ENCODE assay signal across 27 mouse cellular contexts in genomic region chr12:30897039-30897438, GRCm38 (mm10). TPM values are rescaled to one million over a fixed set of nuclear protein-coding genes. Genes with fewer than 3 reads are reported as not detected.
DNase-seq lines count a peak whose midpoint lies in the region; ATAC-seq and TF ChIP-seq lines count a peak whose summit lies in the region.
"Had no signal": no experiment of that assay in that cellular context is flagged by ENCODE, and none has a peak within 500 bp of the region (broad histone marks: within the 10 kb centered on the region; RNA-seq: fewer than 3 reads in every experiment).

No protein-coding gene starts in this region.

- no peaks in the 10 kb centered on the region for H3K27me3 ChIP-seq in stomach, embryonic 15.5 days (replicated peaks)
- no peaks in the 10 kb centered on the region for H3K27me3 ChIP-seq in stomach, postnatal 0 days (ENCODE audit: control insufficient read depth, insufficient read depth, low read length)
- H3K27me3 ChIP-seq in liver, embryonic 15.5 days, result no peaks in the 10 kb centered on the region
- no peaks in the 10 kb centered on the region for H3K27me3 ChIP-seq in midbrain, embryonic 15.5 days (replicated peaks)
- H3K27me3 ChIP-seq: hindbrain, embryonic 15.5 days; neural tube, embryonic 15.5 days had no signal

- H3K36me3 ChIP-seq in stomach, embryonic 15.5 days, result peaks cover 15% of the 10 kb centered on the region
- peaks cover 4% of the 10 kb centered on the region; the same call in 1 of the 2 replicates for H3K36me3 ChIP-seq in stomach, postnatal 0 days (ENCODE audit: control insufficient read depth, insufficient read depth, low read length)
- peaks cover 78% of the 10 kb centered on the region for H3K36me3 ChIP-seq in liver, embryonic 15.5 days (replicated peaks)
- peaks cover 14% of the 10 kb centered on the region; the same call in 1 of the 2 replicates for H3K36me3 ChIP-seq in midbrain, embryonic 15.5 days (replicated peaks)

- H3K4me2 ChIP-seq in stomach, embryonic 15.5 days, result no peak overlapping the region
- no peak overlapping the region for H3K4me2 ChIP-seq in stomach, postnatal 0 days (replicated peaks; ENCODE audit: low read depth)
- peak overlapping the region; percentile 21; the same call in 1 of the 2 replicates for H3K4me2 ChIP-seq in liver, embryonic 15.5 days
- H3K4me2 ChIP-seq in midbrain, embryonic 15.5 days, result no peak overlapping the region
- H3K4me2 ChIP-seq: hindbrain, embryonic 15.5 days; neural tube, embryonic 15.5 days had no signal

- WGBS in stomach, embryonic 15.5 days, result 77% methylated on average over 4 of the region's 4 CpGs
- 74% methylated on average over 4 of the region's 4 CpGs for WGBS in stomach, postnatal 0 days
- WGBS in liver, embryonic 15.5 days (ENCODE audit: insufficient replicate concordance), result 26% methylated on average over 4 of the region's 4 CpGs
- 96% methylated on average over 4 of the region's 4 CpGs for WGBS in midbrain, embryonic 15.5 days

- H3K9me3 ChIP-seq in stomach, embryonic 15.5 days, result no peaks in the 10 kb centered on the region
- H3K9me3 ChIP-seq in stomach, postnatal 0 days (ENCODE audit: control insufficient read depth, low read length), result no peaks in the 10 kb centered on the region
- H3K9me3 ChIP-seq in liver, embryonic 15.5 days (replicated peaks), result no peaks in the 10 kb centered on the region
- H3K9me3 ChIP-seq in midbrain, embryonic 15.5 days, result no peaks in the 10 kb centered on the region
- H3K9me3 ChIP-seq: hindbrain, embryonic 15.5 days; neural tube, embryonic 15.5 days had no signal

- ATAC-seq in stomach, embryonic 15.5 days (ENCODE audit: insufficient read depth, low FRiP score, low read depth), result peak; percentile 91
- ATAC-seq in stomach, postnatal 0 days (ENCODE audit: low FRiP score, low TSS enrichment), result no peak
- peak; percentile 95 for ATAC-seq in liver, embryonic 15.5 days (ENCODE audit: insufficient read depth)
- no peak for ATAC-seq in midbrain, embryonic 15.5 days (replicated peaks)
- ATAC-seq: CD4-positive, CD25-positive, alpha-beta regulatory T cell, adult 4 months; forebrain, embryonic 16.5 days; inflammation-experienced regulatory T-cells, adult 6 months had no signal

- no peak for DNase-seq in stomach, postnatal 0 days (ENCODE audit: low spot score)
- DNase-seq in liver, result peak; percentile 68
- DNase-seq in adrenal gland, adult 2 months, result no peak
- no peak for DNase-seq in frontal cortex, adult 2 months (ENCODE audit: extremely low spot score in 1 of 2, low spot score in 1 of 2)
- DNase-seq: cerebellum, adult 2 months; cerebellum, postnatal 14 days; gastrocnemius, postnatal 10 days; kidney, adult 8-10 months; kidney, postnatal 4 days; layer of hippocampus, postnatal 36 days; lung, postnatal 4 days; midbrain, embryonic 14.5 days; retina, postnatal 1 day; right cerebral cortex, postnatal 14 days; thymus, postnatal 14 days had no signal

- TF ChIP-seq EP300 in stomach, postnatal 0 days (optimal IDR thresholded peaks at IDR 0.05), result no peak

- H3K9ac ChIP-seq in stomach, embryonic 15.5 days, result no peak overlapping the region
- H3K9ac ChIP-seq in stomach, postnatal 0 days (ENCODE audit: low read length), result no peak overlapping the region
- no peak overlapping the region for H3K9ac ChIP-seq in liver, embryonic 15.5 days
- H3K9ac ChIP-seq in midbrain, embryonic 15.5 days, result no peak overlapping the region
- H3K9ac ChIP-seq: hindbrain, embryonic 15.5 days; neural tube, embryonic 15.5 days had no signal

- H3K4me3 ChIP-seq in stomach, embryonic 15.5 days (replicated peaks), result no peak overlapping the region
- H3K4me3 ChIP-seq in stomach, postnatal 0 days (ENCODE audit: low read depth, low read length), result no peak overlapping the region
- H3K4me3 ChIP-seq in liver, embryonic 15.5 days (replicated peaks), result no peak overlapping the region
- no peak overlapping the region for H3K4me3 ChIP-seq in midbrain, embryonic 15.5 days
- H3K4me3 ChIP-seq: hindbrain, embryonic 15.5 days; neural tube, embryonic 15.5 days had no signal

- H3K4me1 ChIP-seq in stomach, embryonic 15.5 days, result no peaks in the 10 kb centered on the region
- no peaks in the 10 kb centered on the region for H3K4me1 ChIP-seq in stomach, postnatal 0 days (replicated peaks; ENCODE audit: control insufficient read depth, insufficient read depth)
- peaks cover 46% of the 10 kb centered on the region for H3K4me1 ChIP-seq in liver, embryonic 15.5 days (replicated peaks)
- H3K4me1 ChIP-seq in midbrain, embryonic 15.5 days, result no peaks in the 10 kb centered on the region
- H3K4me1 ChIP-seq: hindbrain, embryonic 15.5 days; neural tube, embryonic 15.5 days had no signal

- H3K27ac ChIP-seq in stomach, embryonic 15.5 days, result no peak overlapping the region
- H3K27ac ChIP-seq in stomach, postnatal 0 days (replicated peaks), result no peak overlapping the region
- peak overlapping the region; percentile 78 for H3K27ac ChIP-seq in liver, embryonic 15.5 days (replicated peaks)
- H3K27ac ChIP-seq in midbrain, embryonic 15.5 days, result no peak overlapping the region
- H3K27ac ChIP-seq: hindbrain, embryonic 15.5 days; kidney, postnatal 0 days; neural tube, embryonic 15.5 days had no signal

- TF ChIP-seq CTCF in stomach, postnatal 0 days (IDR thresholded peaks at IDR 0.05; ENCODE audit: low read depth), result no peak

RNA-seq across cellular contexts. Expression of gene Alkal2, which starts 12.9 kb away (rescaled TPM):
- polyA plus RNA-seq in stomach, embryonic 15.5 days (2015; fragmentation: Nextera tagmentation; extraction: Ambion mirVana), result 1.4 and 1.8 TPM in 2 replicates
- polyA plus RNA-seq in stomach, postnatal 0 days (2015; fragmentation: Nextera tagmentation; extraction: Ambion mirVana), result 5.2 and 6.2 TPM in 2 replicates
- not detected in 2 replicates for polyA plus RNA-seq in liver, embryonic 15.5 days (2015; fragmentation: Nextera tagmentation; extraction: Ambion mirVana)
- polyA plus RNA-seq in midbrain, embryonic 15.5 days (2015; fragmentation: Nextera tagmentation; extraction: Ambion mirVana), result 0.23 and 0.28 TPM in 2 replicates
- under 1 TPM in 1 of 2 experiments, not detected in 1; 0.24 TPM for total RNA-seq in adrenal gland, adult 2 months (2021)
- 0.33 and 0.85 TPM in 2 replicates for polyA plus RNA-seq in adrenal gland, adult 2 months (2012; rRNA removed)
- 1.0 and 1.5 TPM in 2 replicates for polyA plus RNA-seq in frontal cortex, adult 2 months (2012; rRNA removed)
- total RNA-seq: granulocyte monocyte progenitor cell, adult 5-6 weeks; hematopoietic stem cell, adult 5-6 weeks; liver, adult 2 months had no signal
- polyA plus RNA-seq: CD4-positive, CD25-positive, alpha-beta regulatory T cell, adult 4 months; inflammation-experienced regulatory T-cells, adult 6 months; liver, adult 2 months had no signal

RNA-seq across cellular contexts. Expression of gene Acp1, which starts 14.3 kb away (rescaled TPM):
- 151 and 164 TPM in 2 replicates for polyA plus RNA-seq in stomach, embryonic 15.5 days (2015; fragmentation: Nextera tagmentation; extraction: Ambion mirVana)
- polyA plus RNA-seq in stomach, postnatal 0 days (2015; fragmentation: Nextera tagmentation; extraction: Ambion mirVana), result 103 and 113 TPM in 2 replicates
- polyA plus RNA-seq in liver, embryonic 15.5 days (2015; fragmentation: Nextera tagmentation; extraction: Ambion mirVana), result 235 and 287 TPM in 2 replicates
- polyA plus RNA-seq in midbrain, embryonic 15.5 days (2015; fragmentation: Nextera tagmentation; extraction: Ambion mirVana), result 102 and 105 TPM in 2 replicates
- total RNA-seq in adrenal gland, adult 2 months (2021), result 10 to 100 TPM; 51.4 to 56.8 TPM
- polyA plus RNA-seq in adrenal gland, adult 2 months (2012; rRNA removed), result 2.5 and 6.5 TPM in 2 replicates
- 25.1 and 32.3 TPM in 2 replicates for polyA plus RNA-seq in frontal cortex, adult 2 months (2012; rRNA removed)

RNA-seq across cellular contexts. Expression of gene Sh3yl1, which starts 14.4 kb away (rescaled TPM):
- 25.7 and 28.4 TPM in 2 replicates for polyA plus RNA-seq in stomach, embryonic 15.5 days (2015; fragmentation: Nextera tagmentation; extraction: Ambion mirVana)
- 49.7 and 51.2 TPM in 2 replicates for polyA plus RNA-seq in stomach, postnatal 0 days (2015; fragmentation: Nextera tagmentation; extraction: Ambion mirVana)
- 37.4 and 40.8 TPM in 2 replicates for polyA plus RNA-seq in liver, embryonic 15.5 days (2015; fragmentation: Nextera tagmentation; extraction: Ambion mirVana)
- polyA plus RNA-seq in midbrain, embryonic 15.5 days (2015; fragmentation: Nextera tagmentation; extraction: Ambion mirVana), result 51.0 and 55.8 TPM in 2 replicates
- total RNA-seq in adrenal gland, adult 2 months (2021), result 1 to 10 TPM; 2.8 to 3.9 TPM
- 0.13 and 0.40 TPM in 2 replicates for polyA plus RNA-seq in adrenal gland, adult 2 months (2012; rRNA removed)
- polyA plus RNA-seq in frontal cortex, adult 2 months (2012; rRNA removed), result 8.3 and 9.9 TPM in 2 replicates

Comparison
In these comparisons a context has a peak if more than half of its experiments do, and no peak if none do; other contexts are left out.
1. ATAC-seq: peak in stomach, embryonic 15.5 days (single experiment) and liver, embryonic 15.5 days (single experiment); none in stomach, postnatal 0 days (single experiment) and midbrain, embryonic 15.5 days (single experiment).